Mouse (Mus musculus) forebrain, postnatal 0 days (tissue): ENCODE data around the gene Kdm7a. TPM values are rescaled to one million over a fixed set of nuclear protein-coding genes. Genes with fewer than 3 reads are reported as not detected.

ENCODE experiments used
- ATAC-seq: fragments of 200-750 bp; cut with Nextera tagmentation; 2 replicates; pipeline ENCODE4 v1.8.0; 2017; ENCODE audit warnings: mild to moderate bottlenecking, moderate library complexity
- DNase-seq: peaks from one replicate; pipeline ENCODE4 v3.0.0-alpha.2; 2015
- H3K27ac ChIP-seq: fragments of 300-500 bp; sonication (generic); 2 replicates; pipeline ENCODE4 v1.5.1; 2014; ENCODE audit warnings: low read depth, mild to moderate bottlenecking, antibody characterized with exemption, low read length, moderate library complexity, mixed read lengths
- H3K27me3 ChIP-seq: fragments of 300-500 bp; sonication (generic); 2 replicates; pipeline ENCODE4 v1.6.1; 2014; ENCODE audit warnings: mild to moderate bottlenecking, low read length, mixed read lengths; ENCODE audit not compliant: insufficient read depth
- H3K36me3 ChIP-seq: fragments of 300-500 bp; sonication (generic); 2 replicates; pipeline ENCODE4 v1.6.1; 2014; ENCODE audit warnings: mild to moderate bottlenecking, moderate library complexity; ENCODE audit not compliant: insufficient read depth
- H3K4me1 ChIP-seq: fragments of 300-500 bp; sonication (generic); 2 replicates; pipeline ENCODE4 v1.6.1; 2014; ENCODE audit warnings: antibody characterized with exemption; ENCODE audit not compliant: insufficient read depth
- H3K4me2 ChIP-seq: fragments of 300-500 bp; sonication (generic); 2 replicates; pipeline ENCODE4 v1.6.1; 2014; ENCODE audit warnings: low read depth, mild to moderate bottlenecking, moderate library complexity
- H3K4me3 ChIP-seq: fragments of 300-500 bp; sonication (generic); 2 replicates; pipeline ENCODE4 v1.5.1; 2014; ENCODE audit warnings: low read depth, low read length, mixed read lengths
- H3K9ac ChIP-seq: fragments of 300-500 bp; sonication (generic); 2 replicates; pipeline ENCODE4 v1.6.1; 2014; ENCODE audit warnings: mild to moderate bottlenecking
- H3K9me3 ChIP-seq: fragments of 300-500 bp; sonication (generic); 2 replicates; pipeline ENCODE4 v1.6.1; 2016; ENCODE audit warnings: low read length
- CTCF ChIP-seq: sonication (generic); IDR thresholded peaks from 2 replicates; pipeline ENCODE4 v1.5.1; 2016; ENCODE audit warnings: antibody characterized with exemption, control low read depth, low read depth
- WGBS: fragments of 180-500 bp; shearing (Covaris S2); extraction: QIAGEN DNeasy Blood & Tissue Kit; methylation state at CpG from one replicate; pipeline ENCODE4 v1.1.7; 2014; 5-methylcytosine and 5-hydroxymethylcytosine counted together
- polyA plus RNA-seq: library from polyadenylated mRNA; unstranded; fragments of >200 nt; fragmentation: Nextera tagmentation; extraction: Ambion mirVana; gene quantifications from 2 replicates; pipeline ENCODE4 v1.2.1, GENCODE M21; 2015
- total RNA-seq: library from RNA; depleted of rRNA; stranded (reverse); fragments of >200 nt; gene quantifications from 2 replicates; pipeline ENCODE4 v1.2.3, GENCODE M21; 2014

Kdm7a gene
- total and polyA plus RNA-seq, 2 experiments from 2014 or later: 1.5 to 9.8 TPM

- H3K4me3 ChIP-seq: no peak overlapping the region
- H3K4me1 ChIP-seq: no peaks in the 10 kb centered on the region
- H3K27me3 ChIP-seq: no peaks in the 10 kb centered on the region
- no peak overlapping the region for H3K27ac ChIP-seq
- 70% methylated on average over 4 of the region's 4 CpGs for WGBS
- no peaks in the 10 kb centered on the region for H3K36me3 ChIP-seq
- H3K4me2 ChIP-seq: no peak overlapping the region
- no peak for ATAC-seq
- no peak for DNase-seq
- no peak overlapping the region for H3K9ac ChIP-seq
- no peak for TF ChIP-seq CTCF
- no peaks in the 10 kb centered on the region for H3K9me3 ChIP-seq
These were observed 1.6 kb upstream of the Kdm7a start for GRCm38 (mm10) chr6:39208181-39208580.

- no peaks in the 10 kb centered on the region for H3K27me3 ChIP-seq
- H3K9ac ChIP-seq: peak overlapping the region; percentile 87
- WGBS: under 1% methylated on average over 92 of the region's 121 CpGs
- peak overlapping the region; percentile 92 for H3K27ac ChIP-seq
- H3K4me3 ChIP-seq: peak overlapping the region; percentile 98
- H3K36me3 ChIP-seq: no peaks in the 10 kb centered on the region
- H3K4me2 ChIP-seq: peak overlapping the region; percentile 85
- peak; percentile 21 for ATAC-seq
- no peaks in the 10 kb centered on the region for H3K9me3 ChIP-seq
- DNase-seq: no peak
- no peak for TF ChIP-seq CTCF
- H3K4me1 ChIP-seq: no peaks in the 10 kb centered on the region
These were observed 674 bp downstream of the Kdm7a start for GRCm38 (mm10) chr6:39205650-39206580.

GRCm38 (mm10) chr6:39205064-39205649 is 1.4 kb downstream of the Kdm7a start:
- ATAC-seq (peak; percentile 24), DNase-seq (peak; percentile 77)
- peak overlapping the region; percentile 92 for H3K27ac ChIP-seq
- no peaks in the 10 kb centered on the region for H3K9me3 ChIP-seq
- peak; percentile 84 for TF ChIP-seq CTCF
- H3K9ac ChIP-seq: peak overlapping the region; percentile 87
- H3K36me3 ChIP-seq: no peaks in the 10 kb centered on the region
- H3K4me3 ChIP-seq: peak overlapping the region; percentile 98
- peak overlapping the region; percentile 85 for H3K4me2 ChIP-seq
- H3K4me1 ChIP-seq: no peaks in the 10 kb centered on the region
- 2% methylated on average over 30 of the region's 30 CpGs for WGBS
- H3K27me3 ChIP-seq: no peaks in the 10 kb centered on the region

- no peak for ATAC-seq
- no peak for DNase-seq
- no peaks in the 10 kb centered on the region for H3K9me3 ChIP-seq
- peak overlapping the region; percentile 85; the same call in 1 of the 2 replicates for H3K4me2 ChIP-seq
- peak overlapping the region; percentile 98; the same call in 1 of the 2 replicates for H3K4me3 ChIP-seq
- 53% methylated on average over 4 of the region's 4 CpGs for WGBS
- no peaks in the 10 kb centered on the region for H3K27me3 ChIP-seq
- TF ChIP-seq CTCF: no peak
- H3K9ac ChIP-seq: no peak overlapping the region
- H3K27ac ChIP-seq: no peak overlapping the region
- H3K36me3 ChIP-seq: no peaks in the 10 kb centered on the region
- no peaks in the 10 kb centered on the region for H3K4me1 ChIP-seq
These were observed 2.1 kb downstream of the Kdm7a start for GRCm38 (mm10) chr6:39204444-39204843.

DNA sequence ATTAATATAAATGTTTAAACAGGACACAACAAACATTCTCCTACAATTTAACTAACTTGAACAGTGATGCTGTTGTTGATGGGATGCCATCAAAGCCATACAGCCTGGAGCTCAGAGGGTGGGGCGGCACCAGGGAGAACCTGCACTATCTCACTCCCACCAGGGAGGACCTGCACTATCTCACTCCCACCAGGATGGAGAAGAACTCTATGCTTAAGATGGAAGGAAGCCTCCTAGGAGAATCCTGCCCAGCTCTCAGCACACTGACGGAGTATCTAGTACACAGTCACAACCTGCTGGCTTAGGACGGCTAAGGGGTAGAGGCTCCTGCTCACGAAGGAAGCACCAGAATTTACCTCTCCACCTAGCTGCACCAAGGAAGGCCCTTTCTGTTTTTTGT is 3.4 kb downstream of the Kdm7a start:
- Histone ChIP-seq H3K4me2 (no peak overlapping the region), H3K9ac (no peak overlapping the region), H3K4me1 (no peaks in the 10 kb centered on the region), H3K36me3 (no peaks in the 10 kb centered on the region), H3K9me3 (no peaks in the 10 kb centered on the region), H3K27me3 (no peaks in the 10 kb centered on the region), H3K27ac (no peak overlapping the region), H3K4me3 (no peak overlapping the region)
- no peak for TF ChIP-seq CTCF
- DNase-seq (no peak), ATAC-seq (no peak)
- WGBS: 85% methylated on average over 4 of the region's 4 CpGs

- H3K36me3 ChIP-seq: no peaks in the 10 kb centered on the region
- no peak overlapping the region for H3K4me3 ChIP-seq
- no peak overlapping the region for H3K9ac ChIP-seq
- H3K4me2 ChIP-seq: no peak overlapping the region
- H3K9me3 ChIP-seq: no peaks in the 10 kb centered on the region
- H3K27me3 ChIP-seq: no peaks in the 10 kb centered on the region
- no peaks in the 10 kb centered on the region for H3K4me1 ChIP-seq
- TF ChIP-seq CTCF: no peak
- DNase-seq (no peak), ATAC-seq (no peak)
- no peak overlapping the region for H3K27ac ChIP-seq
- WGBS: 80% methylated on average over 5 of the region's 5 CpGs
These were observed 13.6 kb downstream of the Kdm7a start for GRCm38 (mm10) chr6:39193006-39193405.

DNA sequence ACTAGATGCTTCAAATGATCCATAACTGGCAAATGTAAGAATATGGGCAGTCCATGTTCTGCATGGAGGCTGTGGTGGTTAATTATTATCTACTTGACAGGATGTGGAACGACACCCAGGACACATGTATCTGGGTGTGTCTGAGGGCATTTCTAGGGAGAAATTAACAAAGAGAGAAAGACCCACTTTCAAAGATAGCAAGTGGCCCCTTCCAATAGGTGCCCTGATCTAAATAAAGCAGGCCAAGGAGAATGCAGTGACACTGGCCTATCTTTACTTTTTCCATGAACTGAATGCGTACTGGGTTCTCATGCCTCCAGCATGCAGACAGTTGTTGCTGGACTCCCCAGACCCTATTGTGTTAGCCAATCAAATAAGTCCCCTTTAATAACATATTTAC is 15.1 kb downstream of the Kdm7a start:
- 91% methylated on average over 2 of the region's 2 CpGs for WGBS
- ATAC-seq (no peak), DNase-seq (no peak)
- no peaks in the 10 kb centered on the region for H3K9me3 ChIP-seq
- no peaks in the 10 kb centered on the region for H3K27me3 ChIP-seq
- no peak for TF ChIP-seq CTCF
- no peaks in the 10 kb centered on the region for H3K36me3 ChIP-seq
- no peak overlapping the region for H3K4me2 ChIP-seq
- H3K4me1 ChIP-seq: no peaks in the 10 kb centered on the region
- H3K27ac ChIP-seq: no peak overlapping the region
- H3K4me3 ChIP-seq: no peak overlapping the region
- no peak overlapping the region for H3K9ac ChIP-seq
